Mouse (Mus musculus) cerebellum, adult 2 months (tissue): Measurements from ENCODE around the gene Ccm2l. TPM values are rescaled to one million over a fixed set of nuclear protein-coding genes. Genes with fewer than 3 reads are reported as not detected.

Source experiments
- DNase-seq, 2 experiments: peaks; one replicate each; pipeline ENCODE4 v3.0.0; 2021
- H3K27ac ChIP-seq: fragments of 200-500 bp; 2 replicates; pipeline ENCODE4 v1.5.1; 2012; ENCODE audit warnings: low read length, control low read depth, inconsistent platforms; ENCODE audit not compliant: insufficient read depth
- H3K27me3 ChIP-seq: fragments of 200-500 bp; 2 replicates; pipeline ENCODE4 v1.6.1; 2012; ENCODE audit warnings: inconsistent platforms, mild to moderate bottlenecking, low read length, moderate library complexity; ENCODE audit not compliant: control insufficient read depth, insufficient read depth
- H3K4me1 ChIP-seq: fragments of 200-500 bp; 2 replicates; pipeline ENCODE4 v1.6.1; 2011; ENCODE audit warnings: low read length; ENCODE audit not compliant: control insufficient read depth, insufficient read depth
- H3K4me3 ChIP-seq: fragments of 200-500 bp; replicated peaks from 2 replicates; pipeline ENCODE3; 2011; ENCODE audit warnings: mild to moderate bottlenecking, low read depth, low read length, control low read depth; ENCODE audit not compliant: insufficient read depth
- CTCF ChIP-seq: fragments of 200-500 bp; IDR thresholded peaks from 2 replicates; pipeline ENCODE4 v1.5.1; 2011; ENCODE audit warnings: low read depth, mild to moderate bottlenecking, control low read depth, low read length, moderate library complexity, borderline replicate concordance; ENCODE audit not compliant: insufficient read depth
- POLR2A ChIP-seq: fragments of 200-500 bp; IDR thresholded peaks from 2 replicates; pipeline ENCODE4 v1.6.1; 2011; ENCODE audit warnings: low read length, control low read depth, borderline replicate concordance; ENCODE audit not compliant: insufficient read depth
- WGBS: fragments of 180-500 bp; shearing (Covaris S2); methylation state at CpG from one replicate; pipeline ENCODE4 v1.1.7; 2018; 5-methylcytosine and 5-hydroxymethylcytosine counted together
- polyA plus RNA-seq: library from polyadenylated mRNA; depleted of rRNA; stranded (reverse); fragments of >200 nt; gene quantifications from 2 replicates; pipeline ENCODE4 v1.2.3, GENCODE M21; 2012; rRNA removed

Gene Ccm2l
- polyA plus RNA-seq: 9.0 and 11.4 TPM in 2 replicates

DNA sequence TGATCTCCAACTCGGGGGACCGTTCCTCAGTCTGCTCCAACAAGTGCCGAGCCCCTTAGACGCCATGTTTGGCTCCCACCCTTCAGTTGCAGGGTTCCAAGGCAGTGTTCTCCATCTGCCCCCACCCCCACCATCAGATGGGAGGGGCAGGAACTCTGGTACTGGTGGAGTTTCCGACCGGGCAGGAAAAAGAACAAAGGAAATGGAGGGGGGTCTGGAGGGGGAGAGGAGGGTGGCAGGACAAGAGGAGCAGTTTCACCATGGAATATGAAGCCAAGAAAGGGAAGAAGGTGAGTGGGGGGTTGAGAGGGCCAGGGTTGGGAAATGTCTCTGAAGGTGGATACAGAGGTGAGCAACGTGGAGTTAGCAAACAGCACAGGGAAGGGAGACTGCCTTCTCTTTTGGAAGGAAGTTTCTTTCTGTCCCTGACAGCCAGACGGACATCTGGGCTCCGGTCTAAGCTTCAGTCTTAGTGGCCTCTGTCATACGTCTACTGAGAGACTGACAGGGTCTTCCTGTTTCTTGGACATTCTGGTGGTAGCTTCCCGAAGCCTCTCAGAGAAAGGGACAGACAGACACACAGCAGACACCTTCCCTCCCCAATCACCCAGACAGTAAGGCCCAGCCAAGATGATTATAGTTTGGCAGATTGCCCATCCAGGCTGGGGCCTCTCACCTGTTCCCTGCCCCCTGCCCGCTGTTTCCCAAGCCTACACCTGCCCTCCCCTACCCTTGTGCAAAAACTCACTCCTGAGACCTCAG is at the start of gene Ccm2l:
Ccm2l (plus strand) TSS at position 209 of the 762 bp plus-strand sequence.
- WGBS: 51% methylated on average over 12 of the region's 12 CpGs
- Histone ChIP-seq H3K4me1 (peaks cover 4% of the 10 kb centered on the region; the same call in 1 of the 2 replicates), H3K4me3 (no peak within 1 kb of the TSS), H3K27me3 (no peaks in the 10 kb centered on the region), H3K27ac (0 out of 2 replicates have a peak within 1 kb of the TSS, but pooled peaks have one; percentile 19)
- no peak for DNase-seq
- TF ChIP-seq POLR2A: no peak
- no peak for TF ChIP-seq CTCF

DNA sequence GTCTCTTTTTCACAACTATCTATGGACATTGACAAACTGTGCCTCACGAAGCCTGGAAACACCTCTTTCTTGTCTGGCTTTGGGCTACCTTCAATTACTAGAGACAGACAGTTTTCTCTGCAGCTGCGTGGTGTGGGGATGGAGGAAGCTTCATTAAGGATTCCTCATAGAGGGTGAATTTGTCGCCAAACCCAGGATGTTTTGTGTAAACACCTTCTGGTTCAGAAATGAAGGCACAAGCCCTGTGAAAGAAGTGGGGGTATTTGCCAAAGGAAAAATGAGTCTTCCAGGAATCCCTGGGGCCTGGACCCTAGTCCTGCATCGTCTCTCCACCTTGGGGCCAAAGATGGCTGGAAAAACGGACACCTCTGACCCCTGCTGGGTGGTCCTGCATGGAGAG is 49.0 kb upstream of the Ccm2l start:
- WGBS: 76% methylated on average over 5 of the region's 5 CpGs
- no peak for TF ChIP-seq CTCF
- TF ChIP-seq POLR2A: no peak

DNA sequence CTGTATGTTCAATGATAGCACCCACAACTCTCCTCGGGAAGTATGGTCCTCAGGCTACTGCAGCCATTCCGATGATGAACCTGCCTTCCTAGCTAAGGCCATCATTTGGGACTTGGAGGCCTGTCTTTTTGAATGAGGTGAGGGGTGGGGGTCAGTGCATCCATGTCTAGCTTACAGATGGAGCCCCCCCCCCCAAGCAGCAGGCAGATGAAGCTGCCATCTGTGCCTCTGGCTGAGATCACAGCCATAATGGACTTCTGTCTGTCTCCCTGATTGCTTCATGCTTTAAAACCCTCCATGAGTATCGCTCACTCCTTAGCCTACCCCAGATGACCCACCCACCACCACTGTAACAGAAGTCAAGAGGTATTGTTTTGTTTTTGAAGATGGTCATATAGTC is 46.4 kb upstream of the Ccm2l start:
- Histone ChIP-seq H3K4me3 (no peak overlapping the region), H3K4me1 (peaks cover 17% of the 10 kb centered on the region), H3K27me3 (no peaks in the 10 kb centered on the region), H3K27ac (no peak overlapping the region)
- DNase-seq: no peak
- WGBS: 65% methylated on average over 3 of the region's 3 CpGs
- no peak for TF ChIP-seq POLR2A
- no peak for TF ChIP-seq CTCF

More for the DNA sequence above, 49.0 kb upstream of the Ccm2l start:
- Histone ChIP-seq H3K4me1 (peaks cover 16% of the 10 kb centered on the region), H3K27me3 (no peaks in the 10 kb centered on the region), H3K27ac (no peak overlapping the region), H3K4me3 (no peak overlapping the region)
- no peak for DNase-seq

DNA sequence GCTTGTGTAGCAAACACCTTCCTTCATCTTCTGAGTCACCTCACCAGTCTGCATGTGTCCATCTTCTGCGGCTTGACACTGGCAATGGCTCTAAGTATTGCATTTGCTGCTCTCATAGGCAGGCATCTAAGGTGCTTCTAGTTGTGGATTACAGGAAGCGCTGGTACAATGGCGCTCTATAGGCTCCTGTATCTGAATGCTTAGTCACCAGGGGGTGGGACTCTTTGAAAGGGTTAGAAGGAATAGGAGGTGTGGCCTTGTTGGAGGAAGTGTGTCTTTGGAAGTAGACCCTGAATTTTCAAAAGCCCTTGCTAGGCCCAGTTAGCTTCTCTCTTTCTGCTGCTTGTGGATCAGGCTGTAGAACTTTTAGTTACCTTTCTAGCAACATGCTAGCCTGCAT is 44.6 kb upstream of the Ccm2l start:
- no peak overlapping the region for H3K27ac ChIP-seq
- no peaks in the 10 kb centered on the region for H3K27me3 ChIP-seq
- no peak overlapping the region for H3K4me3 ChIP-seq
- TF ChIP-seq POLR2A (no peak), CTCF (no peak)
- 95% methylated on average over 3 of the region's 3 CpGs for WGBS
- H3K4me1 ChIP-seq: peaks cover 13% of the 10 kb centered on the region
- no peak for DNase-seq

DNA sequence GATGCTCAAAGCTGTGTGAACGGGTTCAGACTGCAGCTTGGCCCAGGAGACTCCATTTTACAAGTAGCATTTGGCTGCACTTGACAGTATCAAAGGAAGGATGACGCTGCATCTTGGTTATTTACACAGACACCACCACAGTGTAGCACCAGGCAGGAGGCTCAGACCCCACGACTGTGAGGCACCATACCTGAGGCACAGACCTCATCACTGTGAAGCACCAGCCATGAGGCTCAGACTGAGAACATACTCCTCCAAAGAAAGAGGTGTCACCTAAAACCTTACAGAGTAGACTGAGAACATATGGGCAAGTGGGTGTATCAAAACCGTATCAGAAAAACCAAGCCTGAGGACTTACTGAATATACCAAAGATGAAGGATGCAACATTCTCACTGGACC is 42.9 kb upstream of the Ccm2l start:
- WGBS: 55% methylated on average over 4 of the region's 4 CpGs
- DNase-seq: no peak

DNA sequence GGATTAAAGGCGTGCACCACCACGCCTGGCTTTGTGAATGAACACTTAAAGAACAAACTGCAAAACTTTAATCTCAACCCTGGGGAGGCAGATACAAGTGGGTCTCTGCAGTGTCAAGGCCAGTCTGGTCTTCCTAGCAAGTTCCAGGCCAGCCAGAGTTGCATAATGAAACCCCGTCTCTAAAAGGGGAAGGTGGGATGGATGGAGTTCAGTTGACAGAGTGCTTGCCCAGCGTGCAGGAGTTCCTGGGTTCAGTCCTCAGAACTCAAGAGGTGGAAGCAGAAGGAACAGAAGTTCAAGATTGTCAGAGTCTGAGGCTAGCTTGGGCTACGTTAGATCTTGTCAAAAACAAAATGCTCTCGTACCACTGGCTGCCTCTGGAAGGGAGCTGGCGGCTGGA is 39.7 kb upstream of the Ccm2l start:
- DNase-seq: no peak
- 93% methylated on average over 7 of the region's 7 CpGs for WGBS
- Histone ChIP-seq H3K4me3 (no peak overlapping the region), H3K27ac (no peak overlapping the region), H3K4me1 (peaks cover 23% of the 10 kb centered on the region), H3K27me3 (no peaks in the 10 kb centered on the region)
- TF ChIP-seq CTCF: no peak
- no peak for TF ChIP-seq POLR2A

More for the DNA sequence above, 42.9 kb upstream of the Ccm2l start:
- Histone ChIP-seq H3K27ac (no peak overlapping the region), H3K4me1 (peaks cover 25% of the 10 kb centered on the region), H3K4me3 (no peak overlapping the region), H3K27me3 (no peaks in the 10 kb centered on the region)
- TF ChIP-seq CTCF: no peak
- TF ChIP-seq POLR2A: no peak

DNA sequence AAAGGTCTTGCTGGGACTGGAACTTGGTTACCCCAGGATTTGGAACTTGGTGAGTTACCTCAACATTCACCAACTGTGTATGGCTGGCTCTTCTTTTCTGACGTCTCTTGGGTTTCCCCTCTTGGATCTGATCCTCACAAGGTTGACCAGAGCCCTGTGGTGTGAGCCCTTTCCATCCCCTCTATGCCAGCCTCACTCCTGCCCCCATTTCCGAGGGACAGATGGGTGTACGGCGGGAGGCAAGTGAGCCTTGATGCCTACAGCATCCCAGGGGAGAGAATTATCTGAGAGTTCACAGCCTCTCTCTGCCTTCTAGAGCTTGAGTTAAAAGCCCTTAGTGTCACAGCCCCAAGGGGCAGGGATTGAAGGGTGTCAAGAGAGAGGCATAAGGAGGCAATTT is 38.3 kb upstream of the Ccm2l start:
- WGBS: 14% methylated on average over 4 of the region's 4 CpGs

DNA sequence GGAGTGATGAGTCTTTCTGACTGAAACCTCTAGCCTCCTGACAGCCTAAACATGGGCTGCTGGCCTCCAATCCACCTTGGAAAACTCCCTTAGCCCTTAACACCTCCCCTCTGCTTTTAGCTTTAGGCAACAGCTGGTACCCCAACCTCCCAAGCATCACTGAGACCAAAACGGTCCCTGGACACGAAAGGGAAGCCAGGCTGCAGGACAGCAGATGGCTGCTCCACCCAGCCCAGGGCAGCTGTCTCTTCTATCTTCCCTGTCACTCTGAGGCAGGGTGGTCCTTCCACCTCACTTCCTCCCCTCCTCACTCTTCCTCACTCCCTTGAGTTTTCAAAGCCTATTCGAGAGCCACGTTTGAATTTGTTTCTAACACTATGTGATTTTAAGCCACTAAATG is 35.3 kb upstream of the Ccm2l start:
- DNase-seq: no peak
- peaks cover 18% of the 10 kb centered on the region for H3K4me1 ChIP-seq
- H3K27me3 ChIP-seq: no peaks in the 10 kb centered on the region
- no peak overlapping the region for H3K4me3 ChIP-seq
- 7% methylated on average over 4 of the region's 4 CpGs for WGBS
- peak overlapping the region; percentile 73 for H3K27ac ChIP-seq
- no peak for TF ChIP-seq POLR2A
- TF ChIP-seq CTCF: no peak

More for the DNA sequence above, 38.3 kb upstream of the Ccm2l start:
- peak; percentile 70 to 86 for DNase-seq
- peaks cover 21% of the 10 kb centered on the region for H3K4me1 ChIP-seq
- H3K27ac ChIP-seq: peak overlapping the region; percentile 12
- no peaks in the 10 kb centered on the region for H3K27me3 ChIP-seq
- TF ChIP-seq POLR2A: no peak
- TF ChIP-seq CTCF: no peak
- H3K4me3 ChIP-seq: no peak overlapping the region
